Mouse (Mus musculus): ENCODE results near the gene Olfr935.

- TF ChIP-seq POLR2A (IDR thresholded peaks at IDR 0.05; ENCODE audit: low read depth, low read length) (no peak), CTCF (conservative IDR thresholded peaks at IDR 0.05 in 1 of 2, IDR thresholded peaks at IDR 0.05 in 1 of 2; ENCODE audit: low read depth in 2 of 2, low read length in 2 of 2) (no peak), CHD2 (IDR thresholded peaks at IDR 0.05; ENCODE audit: low read length) (no peak), E2F4 (IDR thresholded peaks at IDR 0.05; ENCODE audit: insufficient replicate concordance, low read depth, low read length) (no peak), MEF2A (IDR thresholded peaks at IDR 0.05; ENCODE audit: borderline replicate concordance, low read depth, low read length) (no peak), TBP (conservative IDR thresholded peaks at IDR 0.05; ENCODE audit: low read depth, low read length) (no peak)
Measured at GRCm38 (mm10) chr9:39023277-39023676, 23.8 kb upstream of the Olfr935 start, which contains the start of gene Olfr146.

Measured in CH12.LX (cell line).